Mouse (Mus musculus) adrenal gland, postnatal 14 days (tissue): ENCODE measurements around the gene Snap29. TPM values are rescaled to one million over a fixed set of nuclear protein-coding genes. Genes with fewer than 3 reads are reported as not detected.

Source experiments
- DNase-seq: peaks from one replicate; pipeline ENCODE4 v3.0.0; 2021; ENCODE audit warnings: mixed read lengths
- total RNA-seq: library from RNA; stranded (reverse); gene quantifications from 2 replicates; pipeline ENCODE4 v1.2.3, GENCODE M21; 2021

Gene Snap29
- total RNA-seq, 1 experiment from 2014 or later: 22.9 TPM

DNA sequence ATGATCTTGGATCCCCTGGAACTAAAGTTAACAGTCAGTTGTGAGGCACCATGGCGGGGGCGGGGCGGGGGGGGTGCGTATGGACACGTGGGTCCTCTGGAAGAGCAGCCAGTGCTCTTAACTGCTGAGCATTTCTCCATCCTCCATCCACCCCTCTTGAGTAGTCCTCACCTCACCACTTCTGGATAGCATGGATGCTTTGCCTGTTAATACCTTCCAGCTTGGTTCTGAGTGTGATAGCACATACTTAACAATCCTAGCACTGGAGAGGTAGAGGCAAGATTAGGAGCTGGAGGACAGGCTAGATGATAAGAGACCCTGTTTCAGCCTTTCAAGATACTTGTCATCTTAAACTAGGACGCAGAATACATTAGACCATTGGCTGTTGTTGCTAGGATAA, 66.7 kb downstream of the Snap29 start:
- DNase-seq: no peak

DNA sequence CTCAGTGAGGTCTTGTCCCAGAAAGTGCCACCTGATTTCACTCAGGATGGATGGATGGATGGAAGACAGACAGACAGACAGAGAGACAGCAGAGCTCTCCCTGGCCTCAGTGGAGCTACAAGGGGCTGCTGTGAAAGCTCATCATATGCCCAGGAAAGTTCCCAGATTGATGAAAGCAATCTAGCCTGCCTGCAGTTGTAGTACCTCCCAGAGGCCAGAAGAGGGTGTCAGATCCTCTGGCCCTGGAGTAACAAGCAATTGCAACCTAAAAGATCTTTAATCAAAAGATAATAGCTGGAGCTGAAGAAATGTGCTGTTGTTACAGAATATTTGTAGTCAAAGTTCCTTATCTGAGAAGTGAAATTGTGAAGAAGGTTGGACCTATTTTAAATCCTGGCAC, 68.3 kb downstream of the Snap29 start:
- peak; percentile 51 for DNase-seq

DNA sequence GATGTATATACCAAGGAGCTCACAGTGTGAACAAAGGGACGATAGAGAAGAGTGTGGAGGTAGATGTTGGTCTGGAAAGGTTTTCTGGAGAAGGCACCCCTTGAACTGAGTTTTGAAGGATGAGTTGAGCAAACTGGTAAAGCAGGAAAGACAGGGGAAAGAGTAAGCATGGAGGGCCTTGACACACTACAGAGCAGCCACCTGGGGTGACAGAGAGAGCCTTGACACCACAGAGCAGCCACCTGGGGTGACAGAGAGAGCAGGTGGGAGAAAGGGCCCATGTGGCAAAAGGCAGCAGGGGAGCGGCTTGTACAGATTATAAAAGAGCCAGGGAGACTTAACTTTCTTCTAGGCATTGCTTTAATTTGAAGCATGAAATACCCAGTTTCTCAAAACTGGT, 69.0 kb downstream of the Snap29 start:
- DNase-seq: no peak

DNA sequence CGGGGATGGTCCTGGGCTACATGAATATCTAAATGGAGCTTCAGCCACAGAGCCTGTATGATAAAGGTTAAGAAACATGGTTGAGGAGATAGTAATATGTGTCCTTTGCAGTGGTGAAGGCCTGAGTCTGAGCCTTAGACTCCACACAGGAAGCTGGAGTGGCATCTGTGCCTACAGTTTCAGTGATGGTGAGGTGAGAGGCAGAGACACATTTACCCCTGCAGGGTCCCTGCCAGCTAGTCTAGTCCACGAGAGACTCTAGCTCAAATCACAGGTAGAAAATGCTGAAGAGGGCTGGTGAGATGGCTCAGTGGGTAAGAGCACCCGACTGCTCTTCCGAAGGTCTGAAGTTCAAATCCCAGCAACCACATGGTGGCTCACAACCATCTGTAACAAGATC, 69.5 kb downstream of the Snap29 start:
- no peak for DNase-seq

DNA sequence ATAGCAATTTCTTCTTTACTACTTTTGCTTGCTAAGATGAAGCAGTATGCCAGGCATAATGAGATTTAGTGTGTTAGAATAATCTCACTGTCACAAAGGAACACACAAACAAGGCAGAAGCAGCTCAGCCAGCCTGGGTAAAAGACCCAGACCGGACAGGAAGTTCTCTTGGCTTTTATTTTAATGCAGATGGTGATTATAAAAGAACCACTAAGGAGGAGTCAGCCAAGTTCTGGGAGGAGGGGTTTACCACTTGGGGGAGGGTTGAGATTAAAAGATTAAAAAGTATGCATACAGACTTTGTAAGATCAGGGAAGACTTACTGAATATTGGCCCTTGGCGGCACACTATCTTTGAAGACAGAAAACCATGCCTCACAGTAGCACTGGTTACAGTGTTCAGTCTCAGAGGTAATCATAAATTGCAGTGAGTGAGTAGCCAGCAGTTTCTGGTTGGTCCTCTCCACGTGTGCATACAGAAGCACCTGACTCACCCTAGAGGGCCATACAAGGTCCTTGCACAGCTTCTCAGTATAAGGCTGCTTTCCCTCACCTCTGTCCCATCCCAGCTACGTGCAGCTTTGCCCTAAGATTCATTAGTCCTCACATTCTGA, 72.7 kb downstream of the Snap29 start:
- DNase-seq: no peak

Other genes with a start within 250 kb of the Snap29 start
- 190 and 193 TPM in 2 replicates for gene Ube2l3, start 203.3 kb upstream of the Snap29 start, total RNA-seq
- 0.07 and 0.08 TPM in 2 replicates for gene Rimbp3, start 197.4 kb upstream of the Snap29 start, total RNA-seq
- 2.7 and 3.2 TPM in 2 replicates for gene Hic2, start 172.4 kb upstream of the Snap29 start, total RNA-seq
- 8.4 and 10.5 TPM in 2 replicates for gene Tmem191c, start 129.9 kb upstream of the Snap29 start, total RNA-seq
- gene Serpind1, start 74.6 kb upstream of the Snap29 start, total RNA-seq: 3.7 and 75.0 TPM in 2 replicates
- 71.7 and 73.6 TPM in 2 replicates for gene Pi4ka, start 328 bp downstream of the Snap29 start, total RNA-seq
- 39.1 and 39.9 TPM in 2 replicates for gene Crkl, start 46.0 kb downstream of the Snap29 start, total RNA-seq
- 5.1 and 5.4 TPM in 2 replicates for gene Aifm3, start 83.6 kb downstream of the Snap29 start, total RNA-seq
- gene Lztr1, start 102.7 kb downstream of the Snap29 start, total RNA-seq: 75.3 and 75.6 TPM in 2 replicates
- 29.4 and 33.3 TPM in 2 replicates for gene Thap7, start 125.2 kb downstream of the Snap29 start, total RNA-seq
- gene Lrrc74b, start 155.3 kb downstream of the Snap29 start, total RNA-seq: 0.15 and 0.37 TPM in 2 replicates
- 0.45 and 0.56 TPM in 2 replicates for gene P2rx6, start 155.9 kb downstream of the Snap29 start, total RNA-seq
- gene Slc7a4, start 177.2 kb downstream of the Snap29 start, total RNA-seq: 8.0 and 8.3 TPM in 2 replicates
- 29.1 and 33.6 TPM in 2 replicates for gene Smpd4, start 213.4 kb downstream of the Snap29 start, total RNA-seq
- 2.0 and 3.8 TPM in 2 replicates for gene Ccdc74a, start 240.5 kb downstream of the Snap29 start, total RNA-seq